Mouse (Mus musculus) hindbrain, embryonic 11.5 days (tissue): ENCODE results near the gene Igfbp1. TPM values are rescaled to one million over a fixed set of nuclear protein-coding genes. Genes with fewer than 3 reads are reported as not detected.
"Not testable (repeated sequence)": the region's sequence is repeated elsewhere in the genome, so short reads cannot be mapped to it uniquely, and the experiment has no call there.

Experiments
- ATAC-seq: fragments of 200-750 bp; cut with Nextera tagmentation; 2 replicates; pipeline ENCODE4 v1.8.0; 2017; ENCODE audit warnings: mild to moderate bottlenecking, moderate TSS enrichment, moderate library complexity; ENCODE audit not compliant: low FRiP score
- DNase-seq: peaks from one replicate; pipeline ENCODE4 v3.0.0-alpha.2; 2015; ENCODE audit warnings: low spot score
- H3K27ac ChIP-seq: fragments of 300-500 bp; sonication (generic); 2 replicates; pipeline ENCODE4 v1.5.1; 2014; ENCODE audit warnings: mild to moderate bottlenecking, low read depth, low read length
- H3K27me3 ChIP-seq: fragments of 300-500 bp; sonication (generic); 2 replicates; pipeline ENCODE4 v1.6.1; 2014; ENCODE audit warnings: mild to moderate bottlenecking, low read length, moderate library complexity, mixed read lengths; ENCODE audit not compliant: control insufficient read depth, insufficient read depth
- H3K36me3 ChIP-seq: fragments of 300-500 bp; sonication (generic); 2 replicates; pipeline ENCODE4 v1.6.1; 2014; ENCODE audit warnings: mild to moderate bottlenecking, low read length, moderate library complexity, mixed read lengths; ENCODE audit not compliant: control insufficient read depth, insufficient read depth
- H3K4me1 ChIP-seq: fragments of 300-500 bp; sonication (generic); replicated peaks from 2 replicates; pipeline ENCODE4 v1.6.1; 2014; ENCODE audit warnings: low read length, mixed read lengths; ENCODE audit not compliant: control insufficient read depth, insufficient read depth
- H3K4me2 ChIP-seq: fragments of 300-500 bp; sonication (generic); replicated peaks from 2 replicates; pipeline ENCODE4 v1.6.1; 2014; ENCODE audit warnings: mild to moderate bottlenecking, low read depth, low read length
- H3K4me3 ChIP-seq: fragments of 300-500 bp; sonication (generic); 2 replicates; pipeline ENCODE4 v1.5.1; 2014; ENCODE audit warnings: low read depth, low read length
- H3K9ac ChIP-seq: fragments of 300-500 bp; sonication (generic); 2 replicates; pipeline ENCODE4 v1.6.1; 2014; ENCODE audit warnings: low read depth, low read length
- H3K9me3 ChIP-seq: fragments of 300-500 bp; sonication (generic); 2 replicates; pipeline ENCODE4 v1.6.1; 2016; ENCODE audit warnings: low read length; ENCODE audit not compliant: control insufficient read depth
- WGBS: fragments of 180-500 bp; shearing (Covaris S2); extraction: QIAGEN DNeasy Blood & Tissue Kit; methylation state at CpG from one replicate; pipeline ENCODE4 v1.1.7; 2014; 5-methylcytosine and 5-hydroxymethylcytosine counted together
- polyA plus RNA-seq: library from polyadenylated mRNA; unstranded; fragments of >200 nt; fragmentation: Nextera tagmentation; extraction: Ambion mirVana; gene quantifications from 2 replicates; pipeline ENCODE4 v1.2.1, GENCODE M21; 2014

Igfbp1 gene
- polyA plus RNA-seq, 1 experiment from 2014 or later: 0.14 TPM

- H3K9ac ChIP-seq: peak within 1 kb of the TSS; percentile 61
- ATAC-seq: peak; percentile 86
- H3K4me2 ChIP-seq: peak within 1 kb of the TSS; percentile 91
- peaks cover 27% of the 10 kb centered on the region for H3K27me3 ChIP-seq
- H3K27ac ChIP-seq: no peak within 1 kb of the TSS
- H3K4me3 ChIP-seq: peak within 1 kb of the TSS; percentile 59
- H3K9me3 ChIP-seq: no peaks in the 10 kb centered on the region
- under 1% methylated on average over 81 of the region's 104 CpGs for WGBS
- H3K4me1 ChIP-seq: no peaks in the 10 kb centered on the region; the same call in 1 of the 2 replicates
- peak; percentile 81 for DNase-seq
- H3K36me3 ChIP-seq: no peaks in the 10 kb centered on the region
These were observed 16.1 kb downstream of the Igfbp1 start, which contains the start of gene Igfbp3 for GRCm38 (mm10) chr11:7213501-7214341. Gene Igfbp3, minus strand, starts transcription at chr11:7213923.

- WGBS: 2% methylated on average over 12 of the region's 12 CpGs
- ATAC-seq (peak; percentile 13; the same call in 1 of the 2 replicates), DNase-seq (no peak)
- peak overlapping the region; percentile 61; the same call in 1 of the 2 replicates for H3K9ac ChIP-seq
- peak overlapping the region; percentile 91 for H3K4me2 ChIP-seq
- H3K9me3 ChIP-seq: no peaks in the 10 kb centered on the region
- H3K36me3 ChIP-seq: no peaks in the 10 kb centered on the region
- no peaks in the 10 kb centered on the region; the same call in 1 of the 2 replicates for H3K4me1 ChIP-seq
- no peak overlapping the region for H3K27ac ChIP-seq
- peak overlapping the region; percentile 59 for H3K4me3 ChIP-seq
- H3K27me3 ChIP-seq: peaks cover 27% of the 10 kb centered on the region
These were observed 16.7 kb downstream of the Igfbp1 start for GRCm38 (mm10) chr11:7214342-7214660.

GRCm38 (mm10) chr11:7214761-7215160 lies 17.2 kb downstream of the Igfbp1 start:
- peak overlapping the region; percentile 91 for H3K4me2 ChIP-seq
- H3K9me3 ChIP-seq: no peaks in the 10 kb centered on the region
- WGBS: 9% methylated on average over 14 of the region's 14 CpGs
- no peak overlapping the region for H3K9ac ChIP-seq
- ATAC-seq (no peak), DNase-seq (peak; percentile 77)
- peaks cover 27% of the 10 kb centered on the region for H3K27me3 ChIP-seq
- no peak overlapping the region for H3K27ac ChIP-seq
- no peaks in the 10 kb centered on the region for H3K36me3 ChIP-seq
- H3K4me3 ChIP-seq: peak overlapping the region; percentile 59; the same call in 1 of the 2 replicates
- H3K4me1 ChIP-seq: no peaks in the 10 kb centered on the region; the same call in 1 of the 2 replicates

- ATAC-seq (no peak), DNase-seq (peak; percentile 80)
- Histone ChIP-seq H3K9ac (no peak overlapping the region), H3K4me3 (no peak overlapping the region), H3K27ac (no peak overlapping the region), H3K9me3 (no peaks in the 10 kb centered on the region), H3K4me2 (no peak overlapping the region), H3K4me1 (no peaks in the 10 kb centered on the region; the same call in 1 of the 2 replicates), H3K36me3 (no peaks in the 10 kb centered on the region), H3K27me3 (peaks cover 27% of the 10 kb centered on the region)
- 15% methylated on average over 8 of the region's 8 CpGs for WGBS
These were observed 18.1 kb downstream of the Igfbp1 start for GRCm38 (mm10) chr11:7215703-7216102.

GRCm38 (mm10) chr11:7221826-7222225 lies 24.2 kb downstream of the Igfbp1 start:
- WGBS: 77% methylated on average over 8 of the region's 8 CpGs
- H3K27ac ChIP-seq, H3K4me1 ChIP-seq, H3K9ac ChIP-seq, H3K27me3 ChIP-seq, ATAC-seq, H3K36me3 ChIP-seq, H3K4me2 ChIP-seq, H3K9me3 ChIP-seq, H3K4me3 ChIP-seq: not testable (repeated sequence)
- peak; percentile 19 for DNase-seq

- H3K27me3 ChIP-seq: no peaks in the 10 kb centered on the region
- 81% methylated on average over 2 of the region's 2 CpGs for WGBS
These were observed 28.6 kb downstream of the Igfbp1 start for GRCm38 (mm10) chr11:7226200-7226599.

GRCm38 (mm10) chr11:7226810-7227550 lies 29.4 kb downstream of the Igfbp1 start:
- Histone ChIP-seq H3K4me2 (no peak overlapping the region), H3K9ac (no peak overlapping the region), H3K27me3 (no peaks in the 10 kb centered on the region), H3K4me3 (no peak overlapping the region), H3K27ac (no peak overlapping the region), H3K9me3 (no peaks in the 10 kb centered on the region), H3K4me1 (no peaks in the 10 kb centered on the region), H3K36me3 (no peaks in the 10 kb centered on the region)
- WGBS: 77% methylated on average over 7 of the region's 7 CpGs
- DNase-seq (no peak), ATAC-seq (no peak)

More at GRCm38 (mm10) chr11:7226200-7226599, 28.6 kb downstream of the Igfbp1 start:
- Histone ChIP-seq H3K36me3 (no peaks in the 10 kb centered on the region), H3K4me2 (no peak overlapping the region), H3K4me1 (no peaks in the 10 kb centered on the region), H3K27ac (no peak overlapping the region), H3K4me3 (no peak overlapping the region), H3K9me3 (no peaks in the 10 kb centered on the region), H3K9ac (no peak overlapping the region)
- ATAC-seq (no peak), DNase-seq (no peak)

GRCm38 (mm10) chr11:7228107-7228506 lies 30.5 kb downstream of the Igfbp1 start:
- no peaks in the 10 kb centered on the region for H3K27me3 ChIP-seq
- H3K4me3 ChIP-seq: no peak overlapping the region
- H3K9me3 ChIP-seq: no peaks in the 10 kb centered on the region
- ATAC-seq: no peak
- H3K36me3 ChIP-seq: no peaks in the 10 kb centered on the region
- no peak overlapping the region for H3K27ac ChIP-seq
- no peak for DNase-seq
- H3K4me2 ChIP-seq: no peak overlapping the region
- H3K9ac ChIP-seq: no peak overlapping the region
- no peaks in the 10 kb centered on the region for H3K4me1 ChIP-seq
- 89% methylated on average over 4 of the region's 4 CpGs for WGBS
